Mouse (Mus musculus) large intestine, adult 2 months (tissue): ENCODE measurements around the gene Wbp4. TPM values are rescaled to one million over a fixed set of nuclear protein-coding genes. Genes with fewer than 3 reads are reported as not detected.

Source experiments
- polyA plus RNA-seq: library from polyadenylated mRNA; depleted of rRNA; stranded (reverse); fragments of >200 nt; gene quantifications from 2 replicates; pipeline ENCODE4 v1.2.3, GENCODE M21; 2012; rRNA removed

Gene Wbp4
- polyA plus RNA-seq, 1 experiment, result 2.4 TPM

Other genes starting within 250 kb of the Wbp4 start
- not detected in 2 replicates for gene Zfp957, start 234.2 kb downstream of the Wbp4 start, polyA plus RNA-seq
- gene Rgcc, start 179.9 kb downstream of the Wbp4 start, polyA plus RNA-seq, result 25.8 and 28.2 TPM in 2 replicates
- gene Naa16, start 90.7 kb downstream of the Wbp4 start, polyA plus RNA-seq, result 1.7 and 2.5 TPM in 2 replicates
- gene Mtrf1, start 83.7 kb downstream of the Wbp4 start, polyA plus RNA-seq, result 1.6 and 1.7 TPM in 2 replicates
- 1.4 and 2.5 TPM in 2 replicates for gene Kbtbd7, start 55.0 kb downstream of the Wbp4 start, polyA plus RNA-seq
- 0.63 and 0.97 TPM in 2 replicates for gene Kbtbd6, start 29.7 kb downstream of the Wbp4 start, polyA plus RNA-seq
- 12.0 and 24.2 TPM in 2 replicates for gene Elf1, start 326 bp downstream of the Wbp4 start, polyA plus RNA-seq
- 5.1 and 8.2 TPM in 2 replicates for gene Sugt1, start 106.2 kb upstream of the Wbp4 start, polyA plus RNA-seq
- not detected in 2 replicates for gene Cnmd, start 180.7 kb upstream of the Wbp4 start, polyA plus RNA-seq